Mouse (Mus musculus): Measurements from ENCODE around the gene Rhag.

Rhag gene

DNA sequence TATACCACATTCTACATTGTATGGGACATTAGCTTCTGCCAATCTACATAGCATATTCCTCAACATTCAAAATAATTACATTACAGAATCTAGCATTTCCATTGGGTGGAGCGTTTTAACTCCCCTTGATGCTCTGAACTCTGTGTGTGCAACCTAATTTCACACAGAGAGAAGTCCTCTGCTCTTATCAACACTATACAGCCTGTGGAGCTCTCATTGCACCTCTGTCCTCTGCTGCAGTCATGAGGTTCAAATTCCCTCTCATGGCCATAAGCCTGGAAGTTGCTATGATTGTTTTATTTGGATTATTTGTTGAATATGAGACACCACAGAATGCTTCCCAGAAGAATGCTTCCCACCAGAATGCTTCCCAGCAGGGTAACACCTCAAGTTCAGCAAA, at the start of gene Rhag:
Gene Rhag, plus strand, starts transcription at position 193 of the 400 bp plus-strand sequence.
- no peaks in the 10 kb centered on the region for H3K36me3 ChIP-seq (ENCODE audit: control insufficient read depth, insufficient read depth, low read length, poor library complexity, severe bottlenecking)
- no peaks in the 10 kb centered on the region for H3K27me3 ChIP-seq (ENCODE audit: control insufficient read depth, insufficient read depth, low read length, poor library complexity, severe bottlenecking)
- DNase-seq (ENCODE audit: low read depth, low spot score) = no peak

DNA sequence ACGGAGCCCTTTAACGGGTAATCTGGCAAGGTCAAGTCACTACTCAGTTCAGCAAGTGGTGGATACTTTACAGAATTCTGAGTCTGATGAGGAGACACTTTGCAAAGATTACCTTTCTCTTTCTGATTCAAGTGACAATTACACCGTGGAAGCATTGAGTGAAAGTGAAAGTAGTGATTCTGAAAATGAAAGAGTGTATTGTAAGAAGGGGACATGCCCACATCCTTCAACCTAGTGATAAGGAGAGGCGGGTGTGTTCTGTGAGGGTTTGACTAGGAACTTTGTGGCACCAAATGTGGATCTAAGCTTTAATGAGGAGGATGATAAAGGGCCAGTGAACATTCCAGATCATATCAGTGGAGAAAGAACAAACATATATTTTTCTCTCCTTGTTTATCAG, 47.3 kb upstream of the Rhag start:
- H3K27me3 ChIP-seq (ENCODE audit: control insufficient read depth, insufficient read depth, low read length, poor library complexity, severe bottlenecking) = no peaks in the 10 kb centered on the region
- DNase-seq (ENCODE audit: low read depth, low spot score) = no peak
- no peaks in the 10 kb centered on the region for H3K36me3 ChIP-seq (ENCODE audit: control insufficient read depth, insufficient read depth, low read length, poor library complexity, severe bottlenecking)

DNA sequence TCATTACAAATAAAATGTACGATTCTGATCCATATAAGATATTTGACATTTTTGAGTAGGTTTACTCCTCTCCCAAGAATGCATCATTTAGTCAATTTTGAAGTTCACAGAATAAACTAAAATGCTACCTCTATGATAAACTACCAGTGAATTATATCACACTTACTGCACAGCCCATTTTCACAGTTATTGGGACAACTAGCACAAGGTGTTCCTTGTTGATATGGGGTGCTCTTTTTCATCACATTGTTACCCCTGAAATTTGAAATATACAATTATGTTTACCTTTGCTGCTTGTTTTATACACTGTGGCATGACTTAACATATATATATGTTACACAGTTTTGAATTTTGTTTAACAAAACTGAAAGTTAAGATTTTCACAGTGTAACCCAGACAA, 43.8 kb upstream of the Rhag start:
- Histone ChIP-seq H3K36me3 (ENCODE audit: control insufficient read depth, insufficient read depth, low read length, poor library complexity, severe bottlenecking) (no peaks in the 10 kb centered on the region), H3K27me3 (ENCODE audit: control insufficient read depth, insufficient read depth, low read length, poor library complexity, severe bottlenecking) (no peaks in the 10 kb centered on the region)
- no peak for DNase-seq (ENCODE audit: low read depth, low spot score)

DNA sequence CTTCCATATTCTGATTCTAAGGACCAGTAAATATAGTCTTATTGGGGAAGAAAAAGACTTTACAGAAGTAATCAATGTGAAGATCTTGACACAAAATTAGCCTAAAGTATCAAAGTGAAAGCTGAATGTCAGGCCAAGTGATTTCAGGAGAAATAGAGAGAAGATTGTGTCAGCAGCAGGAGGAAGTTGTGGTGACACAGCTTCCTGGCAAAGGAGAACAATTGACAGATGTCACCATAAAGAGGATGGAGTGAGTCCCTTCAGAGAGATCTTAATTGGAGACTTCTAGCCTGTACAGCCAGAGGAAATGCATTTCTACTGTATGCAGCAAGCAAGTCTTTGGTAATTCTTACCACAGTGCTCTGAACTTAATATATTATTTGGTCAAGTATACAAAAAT, 21.0 kb upstream of the Rhag start:
- DNase-seq (ENCODE audit: low read depth, low spot score) = no peak

DNA sequence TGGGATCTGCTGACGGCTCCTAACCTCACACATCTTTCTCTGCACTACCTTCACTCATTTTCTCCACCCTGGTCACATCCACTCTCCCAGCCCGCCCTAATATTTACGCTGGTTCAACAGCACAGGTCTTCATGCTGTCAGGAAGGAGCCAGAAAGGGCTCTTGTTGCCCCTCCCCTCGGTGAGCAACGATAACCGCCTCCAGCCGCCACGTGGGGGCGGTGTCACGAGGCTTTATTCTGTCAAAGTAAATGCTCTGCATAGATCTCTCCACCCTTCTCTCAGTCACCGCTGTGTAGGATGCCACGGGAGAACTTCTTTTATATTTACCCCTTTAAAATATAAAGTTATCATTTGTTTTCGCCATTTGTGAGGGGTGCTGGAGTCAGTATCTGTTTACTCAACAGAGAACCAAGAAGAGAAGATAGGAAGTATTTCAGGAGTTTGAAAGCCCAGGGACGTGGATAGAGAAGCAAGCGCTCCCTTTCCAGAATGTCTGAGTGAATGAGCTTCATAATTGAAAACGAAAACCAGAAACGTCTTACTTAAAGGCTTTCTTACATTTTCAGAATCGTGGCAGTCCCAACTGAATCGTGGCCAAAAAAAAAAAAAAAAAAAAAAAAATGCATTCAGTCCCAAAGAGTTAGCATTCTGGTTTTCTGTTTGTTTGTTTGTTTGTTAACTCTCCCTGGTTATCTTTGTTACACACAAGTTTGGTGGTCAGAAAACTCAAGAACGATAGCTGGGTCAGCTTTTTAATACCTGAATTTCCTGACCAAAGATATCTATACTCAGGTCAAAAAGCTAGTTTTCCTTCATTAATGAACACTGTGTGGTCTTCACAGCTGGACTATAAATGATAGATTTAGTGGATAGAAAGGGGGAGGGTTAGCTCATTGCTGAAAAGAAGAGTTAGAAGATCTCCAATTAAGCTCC, 16.7 kb upstream of the Rhag start:
- no peak for DNase-seq (ENCODE audit: low read depth, low spot score)
- H3K27me3 ChIP-seq (ENCODE audit: control insufficient read depth, insufficient read depth, low read length, poor library complexity, severe bottlenecking) = no peaks in the 10 kb centered on the region
- H3K36me3 ChIP-seq (ENCODE audit: control insufficient read depth, insufficient read depth, low read length, poor library complexity, severe bottlenecking) = no peaks in the 10 kb centered on the region

More for the DNA sequence above, 21.0 kb upstream of the Rhag start:
- Histone ChIP-seq H3K27me3 (ENCODE audit: control insufficient read depth, insufficient read depth, low read length, poor library complexity, severe bottlenecking) (no peaks in the 10 kb centered on the region), H3K36me3 (ENCODE audit: control insufficient read depth, insufficient read depth, low read length, poor library complexity, severe bottlenecking) (no peaks in the 10 kb centered on the region)

DNA sequence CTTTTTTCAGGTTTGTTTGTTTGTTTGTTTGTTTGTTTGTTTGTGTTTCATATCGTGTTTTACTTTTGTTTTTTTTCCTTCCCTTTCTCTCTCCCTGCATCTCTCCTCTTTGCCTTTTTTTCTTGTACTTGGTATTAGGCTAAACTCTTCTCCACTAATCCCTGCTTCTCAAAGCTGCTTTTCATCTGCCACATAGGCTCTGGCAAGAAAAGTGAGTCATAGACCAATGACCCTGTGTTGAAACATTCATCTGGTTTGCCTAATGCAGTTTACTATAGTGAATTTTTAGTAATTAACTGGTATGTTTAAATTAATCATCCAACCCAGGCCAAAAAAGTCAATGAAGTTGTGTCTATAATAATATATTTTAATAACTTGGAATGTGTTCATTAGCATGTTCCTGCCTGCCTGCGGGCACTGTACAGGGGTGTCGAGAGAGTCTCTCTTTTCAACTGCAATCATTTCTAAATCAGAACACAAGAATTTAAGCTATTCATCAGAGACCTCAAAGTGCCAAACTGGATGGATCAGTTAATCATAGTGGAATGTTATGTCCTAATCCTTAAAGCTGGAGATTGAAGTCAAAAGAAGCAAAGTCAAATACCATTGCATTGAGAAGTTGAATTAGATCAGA, 8.1 kb upstream of the Rhag start:
- no peaks in the 10 kb centered on the region for H3K36me3 ChIP-seq (ENCODE audit: control insufficient read depth, insufficient read depth, low read length, poor library complexity, severe bottlenecking)
- H3K27me3 ChIP-seq (ENCODE audit: control insufficient read depth, insufficient read depth, low read length, poor library complexity, severe bottlenecking) = no peaks in the 10 kb centered on the region
- DNase-seq (ENCODE audit: low read depth, low spot score) = no peak

DNA sequence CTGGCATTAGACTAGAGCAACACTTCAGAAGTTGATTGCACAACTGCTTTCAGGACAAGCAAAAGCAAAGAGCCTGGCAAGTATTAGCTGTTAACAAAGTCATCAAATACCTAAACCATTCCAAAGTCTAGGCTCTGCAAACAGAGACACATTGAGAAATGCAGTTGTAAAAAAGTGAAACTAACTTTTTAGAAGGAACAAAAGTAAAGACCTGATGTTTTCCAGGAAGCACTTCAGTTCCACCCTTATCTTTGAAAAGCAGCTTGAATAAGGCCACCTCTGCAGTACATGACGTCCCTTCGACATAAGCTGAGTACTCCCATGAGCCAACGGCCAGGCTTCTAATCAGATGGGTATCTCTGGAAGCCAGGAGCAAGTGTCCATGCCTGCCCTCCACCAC, 4.4 kb upstream of the Rhag start:
- Histone ChIP-seq H3K27me3 (ENCODE audit: control insufficient read depth, insufficient read depth, low read length, poor library complexity, severe bottlenecking) (no peaks in the 10 kb centered on the region), H3K36me3 (ENCODE audit: control insufficient read depth, insufficient read depth, low read length, poor library complexity, severe bottlenecking) (no peaks in the 10 kb centered on the region)
- DNase-seq (ENCODE audit: low read depth, low spot score) = no peak

DNA sequence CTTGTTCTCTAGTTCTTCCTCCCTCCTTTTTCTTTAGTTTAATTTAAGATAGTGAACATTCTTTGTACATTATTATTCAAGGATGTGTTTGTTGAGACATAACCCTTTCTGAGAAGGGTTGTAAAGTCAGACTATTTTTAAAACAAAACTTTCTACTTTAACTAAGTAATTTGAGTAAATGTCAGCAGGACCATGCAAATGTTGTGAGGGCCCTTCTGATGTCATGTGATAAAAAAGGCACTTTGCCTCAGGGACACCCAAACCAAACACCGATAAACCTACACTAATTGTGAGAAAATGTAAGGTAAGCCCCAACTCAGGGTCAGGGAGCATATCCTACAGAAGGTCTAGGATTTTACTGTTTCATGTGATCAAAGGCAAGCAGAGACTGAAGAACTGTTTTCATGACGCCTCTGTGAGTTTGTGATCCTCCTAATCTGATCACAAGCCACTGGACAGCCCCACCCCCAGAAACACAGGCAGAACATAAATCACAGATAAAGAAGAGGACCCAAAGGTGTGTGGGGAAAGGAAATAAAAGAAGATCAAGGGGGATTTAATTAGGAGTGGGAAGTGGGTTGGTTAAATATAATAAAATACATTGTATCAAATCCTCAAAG, 3.9 kb upstream of the Rhag start, which contains the start of gene Crisp2:
Gene Crisp2, minus strand, starts transcription at position 51 of the 620 bp plus-strand sequence.
- Histone ChIP-seq H3K27me3 (ENCODE audit: control insufficient read depth, insufficient read depth, low read length, poor library complexity, severe bottlenecking) (no peaks in the 10 kb centered on the region), H3K36me3 (ENCODE audit: control insufficient read depth, insufficient read depth, low read length, poor library complexity, severe bottlenecking) (no peaks in the 10 kb centered on the region)
- no peak for DNase-seq (ENCODE audit: low read depth, low spot score)

DNA sequence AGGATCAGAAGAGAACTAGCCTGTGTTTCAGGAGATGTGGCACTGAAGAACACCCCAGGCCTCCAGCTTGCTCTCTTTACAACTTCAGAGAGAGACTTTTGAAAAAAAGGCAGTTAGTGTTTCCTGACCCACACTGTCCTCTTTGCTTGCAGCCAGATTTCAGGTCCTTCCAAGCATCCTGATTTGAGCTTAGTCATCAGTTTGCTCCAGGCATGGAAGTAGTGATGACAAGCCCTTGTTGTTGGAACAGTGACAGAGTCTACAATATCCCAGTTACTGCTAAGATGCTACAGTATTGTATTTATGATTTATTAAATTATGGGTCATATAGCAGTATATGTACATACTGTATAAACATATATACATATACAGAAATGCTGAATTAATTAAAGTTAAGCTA, 2.9 kb upstream of the Rhag start:
- DNase-seq (ENCODE audit: low read depth, low spot score) = no peak
- Histone ChIP-seq H3K27me3 (ENCODE audit: control insufficient read depth, insufficient read depth, low read length, poor library complexity, severe bottlenecking) (no peaks in the 10 kb centered on the region), H3K36me3 (ENCODE audit: control insufficient read depth, insufficient read depth, low read length, poor library complexity, severe bottlenecking) (no peaks in the 10 kb centered on the region)

DNA sequence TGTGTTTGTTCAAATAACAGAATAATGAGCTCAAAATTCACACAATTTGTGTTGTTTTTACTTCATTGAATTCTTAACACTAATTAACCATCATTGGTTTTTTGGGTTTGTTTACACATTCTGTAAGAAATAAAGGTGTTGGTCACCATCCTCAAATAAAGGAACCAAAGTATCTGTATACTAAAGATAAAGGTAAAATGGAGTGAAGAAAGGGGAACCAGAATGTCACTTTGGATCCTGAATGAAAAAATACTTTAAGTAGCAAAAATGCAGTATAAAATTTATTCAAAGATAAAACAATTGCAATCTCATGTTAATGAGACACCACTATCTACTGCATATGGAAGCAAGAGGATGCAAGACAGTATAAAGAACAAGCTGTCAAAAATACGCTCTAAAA, 634 bp downstream of the Rhag start:
- no peaks in the 10 kb centered on the region for H3K27me3 ChIP-seq (ENCODE audit: control insufficient read depth, insufficient read depth, low read length, poor library complexity, severe bottlenecking)
- no peaks in the 10 kb centered on the region for H3K36me3 ChIP-seq (ENCODE audit: control insufficient read depth, insufficient read depth, low read length, poor library complexity, severe bottlenecking)
- no peak for DNase-seq (ENCODE audit: low read depth, low spot score)

DNA sequence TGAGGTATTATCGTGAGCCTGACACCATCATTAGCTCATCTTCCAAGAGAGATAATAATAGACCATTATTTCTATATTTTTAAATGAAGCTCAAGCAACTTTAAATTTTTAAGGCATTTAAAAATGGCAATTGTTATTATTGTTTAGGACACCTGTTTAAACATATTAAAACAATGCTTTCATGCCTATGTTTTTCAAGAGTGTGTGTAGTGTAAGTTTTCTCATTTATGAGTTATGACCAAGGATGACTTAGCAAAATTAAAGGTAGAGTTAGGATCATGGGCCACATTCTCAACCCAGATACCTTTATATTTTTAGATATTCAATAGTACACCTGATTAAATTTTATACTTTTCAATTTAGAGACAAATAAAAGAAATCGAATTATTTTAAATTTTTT, 1.3 kb downstream of the Rhag start:
- DNase-seq (ENCODE audit: low read depth, low spot score) = no peak
- H3K36me3 ChIP-seq (ENCODE audit: control insufficient read depth, insufficient read depth, low read length, poor library complexity, severe bottlenecking) = no peaks in the 10 kb centered on the region
- H3K27me3 ChIP-seq (ENCODE audit: control insufficient read depth, insufficient read depth, low read length, poor library complexity, severe bottlenecking) = no peaks in the 10 kb centered on the region

DNA sequence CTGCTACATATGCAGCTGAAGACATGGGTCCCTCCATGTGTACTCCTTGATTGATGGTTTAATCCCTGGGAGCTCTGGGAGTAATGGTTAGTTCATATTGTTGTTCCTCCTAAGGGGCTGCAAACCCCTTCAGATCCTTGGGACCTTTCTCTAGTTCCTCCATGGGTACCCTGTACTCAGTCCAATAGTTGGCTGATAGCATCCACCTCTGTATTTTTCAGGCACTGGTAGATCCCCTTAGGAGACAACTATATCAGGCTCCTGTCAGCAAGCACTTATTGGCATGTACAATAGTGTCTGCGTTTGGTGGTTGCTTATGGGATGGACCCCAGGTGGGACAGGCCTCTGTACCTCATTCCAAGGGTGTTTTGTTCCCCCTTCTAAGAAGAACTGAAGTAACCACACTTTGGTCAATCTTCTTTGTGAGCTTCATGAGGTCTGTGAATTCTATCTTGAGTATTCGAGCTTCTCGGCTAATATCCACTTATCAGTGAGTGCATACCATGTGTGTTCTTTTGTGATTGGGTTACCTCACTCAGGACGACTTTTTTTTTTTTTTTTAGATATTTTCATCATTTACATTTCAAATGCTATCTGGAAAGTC, 6.5 kb downstream of the Rhag start:
- Histone ChIP-seq H3K36me3 (ENCODE audit: control insufficient read depth, insufficient read depth, low read length, poor library complexity, severe bottlenecking) (no peaks in the 10 kb centered on the region), H3K27me3 (ENCODE audit: control insufficient read depth, insufficient read depth, low read length, poor library complexity, severe bottlenecking) (no peaks in the 10 kb centered on the region)
- DNase-seq (ENCODE audit: low read depth, low spot score) = no peak

DNA sequence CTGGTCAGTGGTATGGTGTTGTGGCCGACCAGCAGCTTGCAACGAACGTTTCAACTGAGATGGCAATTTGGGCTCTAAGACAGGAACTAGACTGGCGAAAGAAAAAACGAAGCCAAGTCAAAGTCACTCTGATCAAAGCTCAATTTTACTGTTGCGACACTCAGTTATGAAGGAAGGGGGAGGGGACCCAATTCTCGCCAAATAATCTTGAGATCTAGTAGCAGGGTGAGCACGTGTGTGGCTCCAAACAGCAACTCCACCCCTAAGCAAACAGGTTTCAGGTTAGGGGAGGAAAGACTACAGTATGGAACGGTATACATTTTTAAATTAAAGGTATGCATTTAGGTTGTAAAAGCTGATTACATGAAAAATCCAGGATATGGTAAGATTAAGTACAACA, 10.6 kb downstream of the Rhag start:
- H3K27me3 ChIP-seq (ENCODE audit: control insufficient read depth, insufficient read depth, low read length, poor library complexity, severe bottlenecking) = no peaks in the 10 kb centered on the region
- DNase-seq (ENCODE audit: low read depth, low spot score) = no peak

DNA sequence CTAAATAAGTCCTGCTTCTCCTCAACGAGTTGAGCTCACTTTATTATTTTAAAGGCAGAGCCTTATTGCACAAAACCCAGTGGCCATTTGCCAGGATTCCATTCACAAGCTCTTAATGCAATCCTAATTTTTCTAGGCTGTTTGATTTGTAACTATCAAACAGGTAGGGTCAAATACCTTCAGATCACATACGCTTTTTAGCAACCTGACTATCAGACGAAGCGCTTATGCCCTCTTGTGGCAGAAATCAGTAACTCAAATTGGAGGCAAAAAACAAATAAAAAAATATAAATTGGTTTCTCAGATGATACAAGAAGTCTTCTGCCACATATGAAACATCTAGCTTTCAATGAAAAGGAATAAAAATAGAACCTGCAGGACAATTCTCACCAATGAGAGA, 12.9 kb downstream of the Rhag start:
- peak; percentile 7 for DNase-seq (ENCODE audit: low read depth, low spot score)
- no peaks in the 10 kb centered on the region for H3K27me3 ChIP-seq (ENCODE audit: control insufficient read depth, insufficient read depth, low read length, poor library complexity, severe bottlenecking)
- no peaks in the 10 kb centered on the region for H3K36me3 ChIP-seq (ENCODE audit: control insufficient read depth, insufficient read depth, low read length, poor library complexity, severe bottlenecking)

More for the DNA sequence above, 10.6 kb downstream of the Rhag start:
- H3K36me3 ChIP-seq (ENCODE audit: control insufficient read depth, insufficient read depth, low read length, poor library complexity, severe bottlenecking) = no peaks in the 10 kb centered on the region

DNA sequence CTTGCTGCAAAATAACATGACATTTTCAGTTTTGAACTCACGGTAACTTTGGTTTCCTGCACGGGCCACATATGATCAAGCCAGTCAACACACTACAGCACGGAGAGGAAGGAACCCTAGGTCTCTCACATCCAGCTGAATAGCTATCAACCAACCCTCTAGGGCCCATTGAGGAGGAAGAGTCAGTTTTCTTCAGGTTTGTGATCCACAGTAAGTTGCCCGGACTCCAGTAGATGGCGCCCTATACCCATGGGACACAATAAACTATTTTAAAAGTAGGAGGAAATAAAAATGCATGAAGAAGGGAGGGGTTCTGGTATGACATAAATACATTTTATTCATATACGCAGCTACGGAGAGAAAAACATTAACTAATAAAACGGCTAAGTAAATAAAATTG, 13.6 kb downstream of the Rhag start:
- H3K27me3 ChIP-seq (ENCODE audit: control insufficient read depth, insufficient read depth, low read length, poor library complexity, severe bottlenecking) = no peaks in the 10 kb centered on the region
- DNase-seq (ENCODE audit: low read depth, low spot score) = peak; percentile 31
- no peaks in the 10 kb centered on the region for H3K36me3 ChIP-seq (ENCODE audit: control insufficient read depth, insufficient read depth, low read length, poor library complexity, severe bottlenecking)
